Mouse (Mus musculus) left cerebral cortex, adult 2 months (tissue): ENCODE measurements around the gene Mgp. TPM values are rescaled to one million over a fixed set of nuclear protein-coding genes. Genes with fewer than 3 reads are reported as not detected.

ENCODE experiments used
- DNase-seq, 2 experiments: peaks; one replicate each; pipeline ENCODE4 v3.0.0; 2021 to 2022; ENCODE audit warnings: low spot score in 2 of 2, mixed read lengths in 1 of 2; ENCODE audit errors: extremely low spot score in 1 of 2
- H3K27ac ChIP-seq: fragments of 200-600 bp; 2 replicates; pipeline ENCODE4 v1.8.1; 2022
- H3K4me3 ChIP-seq: fragments of 200-600 bp; 2 replicates; pipeline ENCODE4 v1.8.1; 2022
- CTCF ChIP-seq: fragments of 200-600 bp; IDR thresholded peaks from 2 replicates; pipeline ENCODE4 v1.8.1; 2022; ENCODE audit warnings: antibody characterized with exemption, mild to moderate bottlenecking, moderate library complexity
- intact Hi-C: fragments of 180-260 bp; cut with DNase I; formaldehyde crosslinking; loops from one replicate; pipeline ENCODE4 v1.15.1; 2025
- total RNA-seq, 2 experiments: library from RNA; stranded (reverse); gene quantifications; 2 replicates each; pipeline ENCODE4 v1.2.3; 2021

Mgp gene
- total RNA-seq, 2 experiments from 2014 or later, result 32.9 to 47.1 TPM

- no peak for TF ChIP-seq CTCF
Observed at GRCm38 (mm10) chr6:136912751-136913265, 37.2 kb upstream of the Mgp start.

GRCm38 (mm10) chr6:136910247-136910890 is 34.7 kb upstream of the Mgp start:
- intact Hi-C loops, result loop anchor here (5.0 kb wide), 1 partner anchor 33 kb away; the partner anchor contains the start of gene Mgp
- DNase-seq, result no peak
- Histone ChIP-seq H3K27ac (no peak overlapping the region), H3K4me3 (no peak overlapping the region)
- TF ChIP-seq CTCF, result no peak

More at GRCm38 (mm10) chr6:136912751-136913265, 37.2 kb upstream of the Mgp start:
- H3K27ac ChIP-seq, result no peak overlapping the region
- intact Hi-C loops, result loop anchor here (5.0 kb wide), 1 partner anchor 36 kb away; the partner anchor contains the start of gene Mgp
- H3K4me3 ChIP-seq, result no peak overlapping the region
- no peak for DNase-seq

- Histone ChIP-seq H3K4me3 (no peak overlapping the region), H3K27ac (no peak overlapping the region)
- no peak for DNase-seq
- no peak for TF ChIP-seq CTCF
- intact Hi-C loops, result no loop called here
Observed at GRCm38 (mm10) chr6:136906937-136907293, 31.3 kb upstream of the Mgp start.

GRCm38 (mm10) chr6:136906283-136906936 is 30.8 kb upstream of the Mgp start:
- TF ChIP-seq CTCF, result no peak
- intact Hi-C loops, result no loop called here
- H3K27ac ChIP-seq, result no peak overlapping the region
- no peak overlapping the region for H3K4me3 ChIP-seq
- no peak for DNase-seq

- H3K4me3 ChIP-seq, result no peak overlapping the region
- intact Hi-C loops, result no loop called here
- no peak for TF ChIP-seq CTCF
- DNase-seq, result no peak
- no peak overlapping the region for H3K27ac ChIP-seq
Observed at GRCm38 (mm10) chr6:136903885-136904470, 28.4 kb upstream of the Mgp start.

- no peak for DNase-seq
- intact Hi-C loops, result no loop called here
- TF ChIP-seq CTCF, result no peak
- Histone ChIP-seq H3K27ac (no peak overlapping the region), H3K4me3 (no peak overlapping the region)
Observed at GRCm38 (mm10) chr6:136902527-136902926, 26.9 kb upstream of the Mgp start.

GRCm38 (mm10) chr6:136901010-136901409 is 25.4 kb upstream of the Mgp start:
- no peak for DNase-seq
- TF ChIP-seq CTCF, result no peak
- Histone ChIP-seq H3K27ac (no peak overlapping the region), H3K4me3 (no peak overlapping the region)
- intact Hi-C loops, result no loop called here

- DNase-seq, result no peak
- Histone ChIP-seq H3K27ac (no peak overlapping the region), H3K4me3 (no peak overlapping the region)
- intact Hi-C loops, result no loop called here
- no peak for TF ChIP-seq CTCF
Observed at GRCm38 (mm10) chr6:136900369-136901009, 24.9 kb upstream of the Mgp start.

GRCm38 (mm10) chr6:136898954-136899353 is 23.3 kb upstream of the Mgp start:
- intact Hi-C loops, result no loop called here
- no peak for DNase-seq
- no peak for TF ChIP-seq CTCF
- no peak overlapping the region for H3K27ac ChIP-seq
- H3K4me3 ChIP-seq, result no peak overlapping the region

GRCm38 (mm10) chr6:136898222-136898621 is 22.6 kb upstream of the Mgp start:
- no peak for DNase-seq
- no peak for TF ChIP-seq CTCF
- intact Hi-C loops, result no loop called here
- H3K4me3 ChIP-seq, result no peak overlapping the region
- no peak overlapping the region for H3K27ac ChIP-seq

- no peak for DNase-seq
- intact Hi-C loops, result no loop called here
- H3K27ac ChIP-seq, result no peak overlapping the region
- TF ChIP-seq CTCF, result no peak
- H3K4me3 ChIP-seq, result no peak overlapping the region
Observed at GRCm38 (mm10) chr6:136897789-136898188, 22.2 kb upstream of the Mgp start.
